Mouse (Mus musculus) c-Kit-negative CD71-positive TER-119-positive erythroid progenitor cells, embryonic 14.5 days (primary cell): ENCODE data around the gene Ang4.
"Not testable (repeated sequence)": the region's sequence is repeated elsewhere in the genome, so short reads cannot be mapped to it uniquely, and the experiment has no call there.

ENCODE experiments used
- DNase-seq: peaks from one replicate; pipeline ENCODE4 v3.0.0-alpha.2; 2013; ENCODE audit warnings: low read depth, low spot score

Gene Ang4

GRCm38 (mm10) chr14:51773490-51773889, at the start of gene Ang4:
TSS of gene Ang4 (minus strand) at chr14:51773590.
- no peak for DNase-seq

GRCm38 (mm10) chr14:51799746-51800145, 26.4 kb upstream of the Ang4 start, which contains the start of gene AY358078:
TSS of gene AY358078 (plus strand) at chr14:51800046.
- DNase-seq = no peak

- no peak for DNase-seq
Observed at GRCm38 (mm10) chr14:51794106-51794505, 20.7 kb upstream of the Ang4 start.

GRCm38 (mm10) chr14:51789196-51789595, 15.8 kb upstream of the Ang4 start:
- DNase-seq = no peak

GRCm38 (mm10) chr14:51787061-51787460, 13.7 kb upstream of the Ang4 start:
- no peak for DNase-seq

GRCm38 (mm10) chr14:51786335-51786734, 12.9 kb upstream of the Ang4 start:
- DNase-seq = no peak

- DNase-seq = no peak
Observed at GRCm38 (mm10) chr14:51778865-51779481, 5.6 kb upstream of the Ang4 start.

GRCm38 (mm10) chr14:51777791-51778190, 4.4 kb upstream of the Ang4 start:
- no peak for DNase-seq

- not testable (repeated sequence) for DNase-seq
Observed at GRCm38 (mm10) chr14:51771378-51771777, 2.0 kb downstream of the Ang4 start.

- no peak for DNase-seq
Observed at GRCm38 (mm10) chr14:51755944-51756343, 17.4 kb downstream of the Ang4 start.

- DNase-seq = no peak
Observed at GRCm38 (mm10) chr14:51740347-51741170, 32.8 kb downstream of the Ang4 start.

- DNase-seq = no peak
Observed at GRCm38 (mm10) chr14:51739150-51739993, 34.0 kb downstream of the Ang4 start.

GRCm38 (mm10) chr14:51738411-51739149, 34.8 kb downstream of the Ang4 start:
- no peak for DNase-seq

- DNase-seq = no peak
Observed at GRCm38 (mm10) chr14:51737967-51738366, 35.4 kb downstream of the Ang4 start.

GRCm38 (mm10) chr14:51717083-51717482, 56.3 kb downstream of the Ang4 start, which contains the start of gene Gm5800:
TSS of gene Gm5800 (minus strand) at chr14:51717183.
- DNase-seq = no peak
